Mouse (Mus musculus) ES-E14 (cell line): ENCODE results near the gene Rps21. TPM values are rescaled to one million over a fixed set of nuclear protein-coding genes. Genes with fewer than 3 reads are reported as not detected.

Experiments used
- DNase-seq: peaks from one replicate; pipeline ENCODE4 v3.0.0-alpha.2; 2013; ENCODE audit warnings: low read depth, low spot score
- H3K27ac ChIP-seq: 2 replicates; pipeline ENCODE4 v1.5.1; 2012; ENCODE audit warnings: low read depth, mild to moderate bottlenecking, low read length, moderate library complexity, mixed read lengths; ENCODE audit not compliant: poor library complexity, insufficient read depth, severe bottlenecking
- H3K36me3 ChIP-seq: 2 replicates; pipeline ENCODE4 v1.6.1; 2012; ENCODE audit warnings: mild to moderate bottlenecking, low read length, moderate library complexity, mixed read lengths; ENCODE audit not compliant: control insufficient read depth, poor library complexity, insufficient read depth, severe bottlenecking
- H3K4me1 ChIP-seq, 2 experiments: fragments of 150-350 bp in 1 of 2; sonication (generic) in 1 of 2; 2 replicates each; pipeline ENCODE4 v1.6.1; 2012; ENCODE audit warnings: low read length in 2 of 2, mild to moderate bottlenecking in 1 of 2, mixed read lengths in 1 of 2; ENCODE audit not compliant: control insufficient read depth in 2 of 2, insufficient read depth in 2 of 2, poor library complexity in 1 of 2
- H3K4me3 ChIP-seq, 2 experiments: fragments of 150-350 bp in 1 of 2; sonication (generic) in 1 of 2; 2 replicates each; pipeline ENCODE4 v1.5.1; 2012; ENCODE audit warnings: low read length in 2 of 2, low read depth in 1 of 2, mild to moderate bottlenecking in 1 of 2, mixed read lengths in 1 of 2; ENCODE audit not compliant: insufficient read depth in 1 of 2, poor library complexity in 1 of 2, severe bottlenecking in 1 of 2
- H3K9ac ChIP-seq: 2 replicates; pipeline ENCODE4 v1.6.1; 2012; ENCODE audit warnings: low read depth, mild to moderate bottlenecking, low read length, mixed read lengths; ENCODE audit not compliant: poor library complexity, insufficient read depth, severe bottlenecking
- H3K9me3 ChIP-seq: fragments of 150-350 bp; sonication (generic); 2 replicates; pipeline ENCODE4 v1.6.1; 2012; ENCODE audit warnings: low read depth, mild to moderate bottlenecking, low read length; ENCODE audit not compliant: control insufficient read depth, insufficient read depth
- CHD2 ChIP-seq: IDR thresholded peaks from 2 replicates; pipeline ENCODE4 v1.6.1; 2014; ENCODE audit warnings: mild to moderate bottlenecking, low read depth, low read length, inconsistent platforms
- HCFC1 ChIP-seq: IDR thresholded peaks from 2 replicates; pipeline ENCODE4 v1.6.1; 2012; ENCODE audit warnings: low read length, inconsistent platforms, borderline replicate concordance; ENCODE audit not compliant: insufficient read depth
- MAFK ChIP-seq: IDR thresholded peaks from 2 replicates; pipeline ENCODE4 v1.6.1; 2014; ENCODE audit warnings: mild to moderate bottlenecking, low read depth, low read length, inconsistent platforms; ENCODE audit not compliant: insufficient read depth
- ZC3H11A ChIP-seq: IDR thresholded peaks from 2 replicates; pipeline ENCODE4 v1.6.1; 2012; ENCODE audit warnings: low read depth, mild to moderate bottlenecking, inconsistent platforms, low read length, borderline replicate concordance
- ZNF384 ChIP-seq: IDR thresholded peaks from 2 replicates; pipeline ENCODE4 v1.6.1; 2012; ENCODE audit warnings: low read depth, low read length, inconsistent platforms
- in situ Hi-C, 2 experiments: fragments of 600-800 bp; cut with MboI; formaldehyde crosslinking; loops; one replicate each; pipeline ENCODE4 v1.15.1; 2025; ENCODE audit warnings: low sequenced_read_pairs in 2 of 2, inconsistent platforms in 1 of 2; ENCODE audit not compliant: unreplicated experiment in 2 of 2
- total RNA-seq: library from RNA; depleted of rRNA; stranded (reverse); fragments of 300-350 nt; gene quantifications from 2 replicates; pipeline ENCODE4 v1.2.3, GENCODE M21; 2012

Gene Rps21
- total RNA-seq, 1 experiment = 4,130 TPM

- H3K4me1 ChIP-seq = peaks cover 5 to 29% of the 10 kb centered on the region in 2 experiments; a peak in 3 of 4 replicates
- H3K27ac ChIP-seq = no peak overlapping the region
- H3K36me3 ChIP-seq = no peaks in the 10 kb centered on the region
- no peak overlapping the region for H3K4me3 ChIP-seq
- in situ Hi-C loops = no loop called here
- TF ChIP-seq MAFK = no peak
- no peak for TF ChIP-seq CHD2
- no peak for TF ChIP-seq ZC3H11A
- TF ChIP-seq ZNF384 = no peak
- no peak for TF ChIP-seq HCFC1
- no peaks in the 10 kb centered on the region for H3K9me3 ChIP-seq
- DNase-seq = no peak
- no peak overlapping the region for H3K9ac ChIP-seq
These were observed 28.0 kb upstream of the Rps21 start for GRCm38 (mm10) chr2:180229129-180229528.

GRCm38 (mm10) chr2:180230482-180230881 is 26.7 kb upstream of the Rps21 start:
- peaks cover 7 to 43% of the 10 kb centered on the region in 2 experiments; a peak in 3 of 4 replicates for H3K4me1 ChIP-seq
- H3K4me3 ChIP-seq = no peak overlapping the region
- no peak overlapping the region for H3K9ac ChIP-seq
- no peak overlapping the region for H3K27ac ChIP-seq
- no peaks in the 10 kb centered on the region for H3K36me3 ChIP-seq
- H3K9me3 ChIP-seq = no peaks in the 10 kb centered on the region
- TF ChIP-seq CHD2 (no peak), ZC3H11A (no peak), ZNF384 (no peak), MAFK (no peak), HCFC1 (no peak)
- no peak for DNase-seq
- in situ Hi-C loops = no loop called here

- no peak overlapping the region for H3K9ac ChIP-seq
- H3K27ac ChIP-seq = no peak overlapping the region
- no peaks in the 10 kb centered on the region for H3K36me3 ChIP-seq
- H3K4me3 ChIP-seq = no peak overlapping the region
- no peak for DNase-seq
- H3K9me3 ChIP-seq = no peaks in the 10 kb centered on the region
- peaks cover 11 to 49% of the 10 kb centered on the region in 2 experiments; a peak in 3 of 4 replicates for H3K4me1 ChIP-seq
- in situ Hi-C loops = no loop called here
- no peak for TF ChIP-seq ZC3H11A
- no peak for TF ChIP-seq MAFK
- TF ChIP-seq ZNF384 = no peak
- no peak for TF ChIP-seq CHD2
- no peak for TF ChIP-seq HCFC1
These were observed 23.9 kb upstream of the Rps21 start for GRCm38 (mm10) chr2:180233101-180233904.

GRCm38 (mm10) chr2:180234353-180234752 is 22.8 kb upstream of the Rps21 start:
- Histone ChIP-seq H3K4me3 (peak overlapping the region; percentile 50 to 55), H3K9me3 (no peaks in the 10 kb centered on the region), H3K27ac (peak overlapping the region; percentile 94), H3K4me1 (peaks cover 12 to 43% of the 10 kb centered on the region in 2 experiments), H3K36me3 (no peaks in the 10 kb centered on the region), H3K9ac (peak overlapping the region; percentile 75)
- in situ Hi-C loops = no loop called here
- no peak for TF ChIP-seq CHD2
- TF ChIP-seq HCFC1 = no peak
- TF ChIP-seq MAFK = no peak
- TF ChIP-seq ZC3H11A = no peak
- no peak for TF ChIP-seq ZNF384
- no peak for DNase-seq
